Mouse (Mus musculus): Measurements from ENCODE around the gene Atp2b1. TPM values are rescaled to one million over a fixed set of nuclear protein-coding genes. Genes with fewer than 3 reads are reported as not detected.

Atp2b1 gene
- 39.2 TPM for polyA plus RNA-seq (2021)

GRCm38 (mm10) chr10:98913961-98914809 lies at the start of gene Atp2b1:
Gene Atp2b1, plus strand, starts transcription at chr10:98914406.
- POLR2A ChIA-PET, result interaction anchor here (0.6 to 1.0 kb wide), 3 partner anchors 15 to 330 kb away, joined by 3 to 4 read pairs (median 3); no protein-coding TSS in a partner anchor
- H3K27me3 ChIP-seq, result peaks cover 10% of the 10 kb centered on the region
- ATAC-seq (peak; percentile 73), DNase-seq (ENCODE audit: low read depth, low spot score) (peak; percentile 57)
- in situ Hi-C loops (cut with MboI; ENCODE audit: low pct_unique_long_range_greater_than_20kb), result loop anchor here (10.0 kb wide), 1 partner anchor 419 kb away; no protein-coding TSS in a partner anchor
- CTCF ChIA-PET, result no interaction called here
- no peak for TF ChIP-seq CTCF (IDR thresholded peaks at IDR 0.05)

GRCm38 (mm10) chr10:98864851-98865250 lies 49.4 kb upstream of the Atp2b1 start:
- DNase-seq (ENCODE audit: low read depth, low spot score) (no peak), ATAC-seq (peak; percentile 67)
- TF ChIP-seq CTCF (IDR thresholded peaks at IDR 0.05), result no peak
- ChIA-PET POLR2A (no interaction called here), CTCF (no interaction called here)
- no peaks in the 10 kb centered on the region for H3K27me3 ChIP-seq
- in situ Hi-C loops (cut with MboI; ENCODE audit: low pct_unique_long_range_greater_than_20kb), result no loop called here

GRCm38 (mm10) chr10:98866836-98867370 lies 47.3 kb upstream of the Atp2b1 start:
- H3K27me3 ChIP-seq, result no peaks in the 10 kb centered on the region
- ChIA-PET POLR2A (no interaction called here), CTCF (no interaction called here)
- DNase-seq (ENCODE audit: low read depth, low spot score) (no peak), ATAC-seq (no peak)
- in situ Hi-C loops (cut with MboI; ENCODE audit: low pct_unique_long_range_greater_than_20kb), result no loop called here
- no peak for TF ChIP-seq CTCF (IDR thresholded peaks at IDR 0.05)

GRCm38 (mm10) chr10:98868351-98868908 lies 45.8 kb upstream of the Atp2b1 start:
- no peak for DNase-seq (ENCODE audit: low read depth, low spot score)
- no peak for ATAC-seq
- POLR2A ChIA-PET, result no interaction called here
- TF ChIP-seq CTCF (IDR thresholded peaks at IDR 0.05), result no peak
- in situ Hi-C loops (cut with MboI; ENCODE audit: low pct_unique_long_range_greater_than_20kb), result no loop called here
- CTCF ChIA-PET, result no interaction called here
- H3K27me3 ChIP-seq, result no peaks in the 10 kb centered on the region

- CTCF ChIA-PET, result no interaction called here
- ATAC-seq, result no peak
- no peaks in the 10 kb centered on the region for H3K27me3 ChIP-seq
- POLR2A ChIA-PET, result no interaction called here
- in situ Hi-C loops (cut with MboI; ENCODE audit: low pct_unique_long_range_greater_than_20kb), result no loop called here
- TF ChIP-seq CTCF (IDR thresholded peaks at IDR 0.05), result no peak
- DNase-seq (ENCODE audit: low read depth, low spot score), result no peak
Measured at GRCm38 (mm10) chr10:98877855-98878254, 36.4 kb upstream of the Atp2b1 start.

- TF ChIP-seq CTCF (IDR thresholded peaks at IDR 0.05), result no peak
- no peaks in the 10 kb centered on the region for H3K27me3 ChIP-seq
- in situ Hi-C loops (cut with MboI; ENCODE audit: low pct_unique_long_range_greater_than_20kb), result no loop called here
- POLR2A ChIA-PET, result interaction anchor here (0.7 kb wide), 1 partner anchor 677 kb away, joined by 3 read pairs; no protein-coding TSS in a partner anchor
- CTCF ChIA-PET, result no interaction called here
- ATAC-seq (no peak), DNase-seq (ENCODE audit: low read depth, low spot score) (no peak)
Measured at GRCm38 (mm10) chr10:98878636-98879035, 35.6 kb upstream of the Atp2b1 start.

GRCm38 (mm10) chr10:98880057-98880456 lies 34.1 kb upstream of the Atp2b1 start:
- DNase-seq (ENCODE audit: low read depth, low spot score) (no peak), ATAC-seq (no peak)
- in situ Hi-C loops (cut with MboI; ENCODE audit: low pct_unique_long_range_greater_than_20kb), result no loop called here

GRCm38 (mm10) chr10:98880711-98881110 lies 33.5 kb upstream of the Atp2b1 start:
- no peak for ATAC-seq
- H3K27me3 ChIP-seq, result no peaks in the 10 kb centered on the region
- in situ Hi-C loops (cut with MboI; ENCODE audit: low pct_unique_long_range_greater_than_20kb), result no loop called here

More at GRCm38 (mm10) chr10:98880057-98880456, 34.1 kb upstream of the Atp2b1 start:
- TF ChIP-seq CTCF (IDR thresholded peaks at IDR 0.05), result no peak
- POLR2A ChIA-PET, result interaction anchor here (0.7 kb wide), 1 partner anchor 840 kb away, joined by 3 read pairs; no protein-coding TSS in a partner anchor
- CTCF ChIA-PET, result no interaction called here
- H3K27me3 ChIP-seq, result no peaks in the 10 kb centered on the region

GRCm38 (mm10) chr10:98881492-98881891 lies 32.7 kb upstream of the Atp2b1 start:
- no peaks in the 10 kb centered on the region for H3K27me3 ChIP-seq
- DNase-seq (ENCODE audit: low read depth, low spot score) (no peak), ATAC-seq (no peak)
- ChIA-PET POLR2A (no interaction called here), CTCF (no interaction called here)
- TF ChIP-seq CTCF (IDR thresholded peaks at IDR 0.05), result no peak
- in situ Hi-C loops (cut with MboI; ENCODE audit: low pct_unique_long_range_greater_than_20kb), result no loop called here

More at GRCm38 (mm10) chr10:98880711-98881110, 33.5 kb upstream of the Atp2b1 start:
- ChIA-PET POLR2A (interaction anchor here (0.7 kb wide), 1 partner anchor 841 kb away, joined by 3 read pairs; no protein-coding TSS in a partner anchor), CTCF (no interaction called here)
- no peak for DNase-seq (ENCODE audit: low read depth, low spot score)
- TF ChIP-seq CTCF (IDR thresholded peaks at IDR 0.05), result no peak

- POLR2A ChIA-PET, result interaction anchor here (0.6 to 0.7 kb wide), 2 partner anchors 23 to 1163 kb away, joined by 3 to 4 read pairs; no protein-coding TSS in a partner anchor
- in situ Hi-C loops (cut with MboI; ENCODE audit: low pct_unique_long_range_greater_than_20kb), result no loop called here
- DNase-seq (ENCODE audit: low read depth, low spot score), result no peak
- no peak for TF ChIP-seq CTCF (IDR thresholded peaks at IDR 0.05)
- CTCF ChIA-PET, result interaction anchor here (0.8 kb wide), 1 partner anchor 9 kb away, joined by 3 read pairs; no protein-coding TSS in a partner anchor
- H3K27me3 ChIP-seq, result no peaks in the 10 kb centered on the region
- no peak for ATAC-seq
Measured at GRCm38 (mm10) chr10:98882587-98882986, 31.6 kb upstream of the Atp2b1 start.

GRCm38 (mm10) chr10:98884445-98884844 lies 29.8 kb upstream of the Atp2b1 start:
- no peak for DNase-seq (ENCODE audit: low read depth, low spot score)
- ChIA-PET POLR2A (no interaction called here), CTCF (no interaction called here)
- no peaks in the 10 kb centered on the region for H3K27me3 ChIP-seq
- TF ChIP-seq CTCF (IDR thresholded peaks at IDR 0.05), result no peak
- ATAC-seq, result no peak
- in situ Hi-C loops (cut with MboI; ENCODE audit: low pct_unique_long_range_greater_than_20kb), result no loop called here

All from Patski (cell line).